In the genomic region with DNA sequence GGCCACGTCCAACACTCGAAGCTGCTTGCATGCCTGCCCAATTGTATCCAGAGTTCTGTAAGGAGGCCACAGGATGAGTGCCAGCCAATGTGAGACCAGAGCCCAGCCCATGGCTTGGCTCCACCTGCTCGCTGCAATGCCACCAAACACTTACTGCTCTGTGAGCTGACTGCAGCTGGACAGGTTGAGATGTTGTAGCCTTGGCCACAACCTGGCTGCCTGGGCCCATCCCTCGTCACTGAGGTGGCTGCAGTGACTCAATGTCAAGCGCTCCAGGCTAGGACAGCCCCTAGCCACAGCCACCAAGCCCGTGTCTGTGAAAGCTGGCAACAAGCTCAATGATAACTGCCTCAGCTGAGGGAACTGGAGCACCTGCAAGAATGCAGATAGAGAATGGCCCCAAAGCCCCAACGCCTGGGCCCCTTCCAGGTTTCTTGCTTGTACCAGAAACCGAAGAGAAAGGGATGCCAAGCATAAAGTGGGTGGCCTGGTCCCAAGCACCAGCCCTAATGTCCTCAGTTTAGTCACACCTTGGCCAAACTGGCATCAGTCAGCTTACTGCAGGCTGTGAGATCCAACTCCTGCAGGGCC, we compare ENCODE assay signal across 19 mouse cellular contexts. TPM values are rescaled to one million over a fixed set of nuclear protein-coding genes. Genes with fewer than 3 reads are reported as not detected.
A peak's percentile ranks its signal among the peaks of the same experiment; 100 is the strongest.
DNase-seq lines count a peak whose midpoint lies in the region; ATAC-seq and TF ChIP-seq lines count a peak whose summit lies in the region.
"Had no signal": no experiment of that assay in that cellular context is flagged by ENCODE, and none has a peak within 500 bp of the region (broad histone marks: within the 10 kb centered on the region; RNA-seq: fewer than 3 reads in every experiment).

No protein-coding gene starts in this region.

- 0 out of 2 replicates have a peak overlapping the region, but pooled peaks have one; percentile 24 for H3K27ac ChIP-seq in heart, embryonic 13.5 days (replicated peaks)
- peak overlapping the region; percentile 26; the same call in 1 of the 2 replicates for H3K27ac ChIP-seq in MEL (ENCODE audit: control insufficient read depth, low read depth, low read length)
- H3K27ac ChIP-seq in liver, embryonic 11.5 days (ENCODE audit: low read depth, low read length), result peak overlapping the region; percentile 65
- H3K27ac ChIP-seq in thymus, adult 2 months (ENCODE audit: control insufficient read depth, insufficient read depth, low read length), result no peak overlapping the region
- H3K27ac ChIP-seq: embryonic facial prominence, embryonic 13.5 days; forebrain, embryonic 12.5 days; hindbrain, embryonic 13.5 days; limb, embryonic 15.5 days had no signal

- no peaks in the 10 kb centered on the region for H3K9me3 ChIP-seq in heart, embryonic 13.5 days
- H3K9me3 ChIP-seq in MEL (replicated peaks; ENCODE audit: insufficient read depth, low read length), result no peaks in the 10 kb centered on the region
- no peaks in the 10 kb centered on the region for H3K9me3 ChIP-seq in liver, embryonic 11.5 days (ENCODE audit: control insufficient read depth, low read length)
- H3K9me3 ChIP-seq: embryonic facial prominence, embryonic 13.5 days; forebrain, embryonic 12.5 days; G1E; hindbrain, embryonic 13.5 days; limb, embryonic 15.5 days had no signal

- no peaks in the 10 kb centered on the region for H3K27me3 ChIP-seq in heart, embryonic 13.5 days (replicated peaks)
- H3K27me3 ChIP-seq in MEL (ENCODE audit: control insufficient read depth in 1 of 2, insufficient read depth in 2 of 2, low read length in 2 of 2), result no peaks in the 10 kb centered on the region
- no peaks in the 10 kb centered on the region for H3K27me3 ChIP-seq in liver, embryonic 11.5 days (replicated peaks; ENCODE audit: control insufficient read depth, insufficient read depth, low read length)
- H3K27me3 ChIP-seq in thymus, adult 2 months (ENCODE audit: control insufficient read depth, insufficient read depth, low read length), result no peaks in the 10 kb centered on the region
- H3K27me3 ChIP-seq: embryonic facial prominence, embryonic 13.5 days; forebrain, embryonic 12.5 days; hindbrain, embryonic 13.5 days; limb, embryonic 15.5 days had no signal

- no peaks in the 10 kb centered on the region for H3K79me2 ChIP-seq in MEL (ENCODE audit: control insufficient read depth, insufficient read depth, low read length, poor library complexity)

- no peak overlapping the region for H3K4me2 ChIP-seq in heart, embryonic 13.5 days
- peak overlapping the region; percentile 50 for H3K4me2 ChIP-seq in liver, embryonic 11.5 days
- H3K4me2 ChIP-seq: embryonic facial prominence, embryonic 13.5 days; forebrain, embryonic 12.5 days; hindbrain, embryonic 13.5 days; limb, embryonic 15.5 days had no signal

- no peak for TF ChIP-seq POLR2A in MEL (IDR thresholded peaks at IDR 0.05; ENCODE audit: control insufficient read depth in 1 of 2, insufficient read depth in 1 of 2, low read depth in 1 of 2, low read length in 2 of 2, poor library complexity in 1 of 2)
- no peak for TF ChIP-seq POLR2A in thymus, adult 2 months (IDR thresholded peaks at IDR 0.05; ENCODE audit: control insufficient read depth, extremely low read depth, insufficient read depth, low read length, poor library complexity)

- TF ChIP-seq RAD21 in MEL (IDR thresholded peaks at IDR 0.05; ENCODE audit: low read depth, low read length), result no peak

- TF ChIP-seq CTCF in MEL (IDR thresholded peaks at IDR 0.05 in 2 of 3, conservative IDR thresholded peaks at IDR 0.05 in 1 of 3; ENCODE audit: control insufficient read depth in 1 of 3, insufficient read depth in 1 of 3, low read depth in 2 of 3, low read length in 3 of 3, poor library complexity in 1 of 3, severe bottlenecking in 1 of 3), result no peak
- no peak for TF ChIP-seq CTCF in thymus, adult 2 months (IDR thresholded peaks at IDR 0.05; ENCODE audit: borderline replicate concordance, control insufficient read depth, extremely low read depth, insufficient read depth, low read length, poor library complexity)

- H3K4me3 ChIP-seq in heart, embryonic 13.5 days, result no peak overlapping the region
- no peak overlapping the region for H3K4me3 ChIP-seq in MEL (ENCODE audit: control insufficient read depth in 1 of 2, insufficient read depth in 1 of 2, low read depth in 2 of 2, low read length in 2 of 2)
- H3K4me3 ChIP-seq in liver, embryonic 11.5 days (ENCODE audit: low read depth, low read length), result no peak overlapping the region
- no peak overlapping the region for H3K4me3 ChIP-seq in thymus, adult 2 months (ENCODE audit: control insufficient read depth, insufficient read depth, low read length)
- H3K4me3 ChIP-seq: embryonic facial prominence, embryonic 13.5 days; forebrain, embryonic 12.5 days; hindbrain, embryonic 13.5 days; limb, embryonic 15.5 days had no signal

- intact Hi-C loops in heart, postnatal 36 days (cut with DNase I), result no loop called here

- peak; percentile 60 to 80 for TF ChIP-seq EP300 in MEL (IDR thresholded peaks at IDR 0.05; ENCODE audit: low read depth in 1 of 2, low read length in 2 of 2)

- peaks cover 39% of the 10 kb centered on the region for H3K4me1 ChIP-seq in heart, embryonic 13.5 days
- peaks cover 22 to 28% of the 10 kb centered on the region in 2 experiments for H3K4me1 ChIP-seq in MEL (ENCODE audit: control insufficient read depth in 1 of 2, insufficient read depth in 2 of 2, low read length in 2 of 2)
- peaks cover 29% of the 10 kb centered on the region for H3K4me1 ChIP-seq in liver, embryonic 11.5 days (replicated peaks; ENCODE audit: control insufficient read depth, insufficient read depth, low read length)
- no peaks in the 10 kb centered on the region for H3K4me1 ChIP-seq in thymus, adult 2 months (replicated peaks; ENCODE audit: control insufficient read depth, insufficient read depth, low read length)
- H3K4me1 ChIP-seq: embryonic facial prominence, embryonic 13.5 days; forebrain, embryonic 12.5 days; hindbrain, embryonic 13.5 days; limb, embryonic 15.5 days had no signal

- ATAC-seq in heart, embryonic 13.5 days (ENCODE audit: extremely low read depth, insufficient number of reproducible peaks, low FRiP score, low TSS enrichment), result no peak
- peak; percentile 78 for ATAC-seq in liver, embryonic 11.5 days (replicated peaks; ENCODE audit: low FRiP score)
- ATAC-seq: intestine, postnatal 0 days had no signal

- WGBS in heart, embryonic 13.5 days, result 75% methylated on average over 8 of the region's 8 CpGs
- WGBS in liver, embryonic 11.5 days, result 71% methylated on average over 8 of the region's 8 CpGs
- 95% methylated on average over 8 of the region's 8 CpGs for WGBS in thymus, adult 2 months

- no peak for DNase-seq in heart, postnatal 36 days
- DNase-seq in MEL (ENCODE audit: low read depth, low spot score), result peak; percentile 70
- DNase-seq in cerebellum, adult 9-10 months, result peak; percentile 74
- no peak for DNase-seq in liver, embryonic 11.5 days (ENCODE audit: low spot score)
- DNase-seq in thymus, adult 2 months, result no peak
- no peak for DNase-seq in gastrocnemius, postnatal 10 days
- DNase-seq in right cerebral cortex, adult 18-20 months, result no peak
- DNase-seq: adrenal gland, adult 8-10 months; kidney, postnatal 14 days; layer of hippocampus, adult 9-11 months; lung, postnatal 36 days; retina, postnatal 1 day had no signal

- peaks cover 95% of the 10 kb centered on the region for H3K36me3 ChIP-seq in heart, embryonic 13.5 days
- peaks cover 0 to 24% of the 10 kb centered on the region in 2 experiments; a peak in 2 of 4 replicates for H3K36me3 ChIP-seq in MEL (ENCODE audit: control insufficient read depth in 1 of 2, insufficient read depth in 2 of 2, low read length in 2 of 2)
- H3K36me3 ChIP-seq in liver, embryonic 11.5 days (ENCODE audit: control insufficient read depth, insufficient read depth, low read length), result peaks cover 32% of the 10 kb centered on the region
- H3K36me3 ChIP-seq in thymus, adult 2 months (ENCODE audit: control insufficient read depth, insufficient read depth, low read length), result no peaks in the 10 kb centered on the region

- H3K9ac ChIP-seq in heart, embryonic 13.5 days, result no peak overlapping the region
- peak overlapping the region; percentile 12; the same call in 1 of the 2 replicates for H3K9ac ChIP-seq in MEL (ENCODE audit: control insufficient read depth, low read depth, low read length, poor library complexity, severe bottlenecking)
- H3K9ac ChIP-seq in liver, embryonic 11.5 days (ENCODE audit: low read depth, low read length), result peak overlapping the region; percentile 47; the same call in 1 of the 2 replicates
- H3K9ac ChIP-seq: embryonic facial prominence, embryonic 13.5 days; hindbrain, embryonic 13.5 days; limb, embryonic 15.5 days had no signal

RNA-seq across cellular contexts. Expression of a gene that starts 7.6 kb away (rescaled TPM):
- polyA plus RNA-seq in heart, embryonic 13.5 days (2015; fragmentation: Nextera tagmentation; extraction: Ambion mirVana), result 2.3 and 2.6 TPM in 2 replicates
- total RNA-seq in heart, postnatal 36 days (2021), result 1 to 10 TPM; 1.2 to 1.3 TPM
- 1.0 and 1.3 TPM in 2 replicates for total RNA-seq in MEL (2012; rRNA removed)
- 1 to 10 TPM in 1 of 2 experiments, not detected in 1; 2.9 TPM for polyA plus RNA-seq in MEL (2012; ENCODE audit: insufficient read depth in 1 of 2, insufficient read length in 2 of 2, low read depth in 1 of 2, low replicate concordance in 2 of 2, missing spikeins in 1 of 2)
- 2.6 and 3.0 TPM in 2 replicates for polyA plus RNA-seq in liver, embryonic 11.5 days (2014; fragmentation: Nextera tagmentation; extraction: Ambion mirVana)
- 28.9 and 39.1 TPM in 2 replicates for polyA plus RNA-seq in thymus, adult 2 months (2012; rRNA removed)
- total RNA-seq in gastrocnemius, postnatal 10 days (2021), result under 1 TPM; 0.77 to 0.80 TPM

RNA-seq across cellular contexts. Expression of a gene that starts 13.1 kb away (rescaled TPM):
- polyA plus RNA-seq in heart, embryonic 13.5 days (2015; fragmentation: Nextera tagmentation; extraction: Ambion mirVana), result 0.96 and 1.2 TPM in 2 replicates
- total RNA-seq in heart, postnatal 36 days (2021), result 1 to 10 TPM; 1.2 to 1.3 TPM
- 2.6 and 3.2 TPM in 2 replicates for total RNA-seq in MEL (2012; rRNA removed)
- polyA plus RNA-seq in MEL (2012; ENCODE audit: insufficient read depth in 1 of 2, insufficient read length in 2 of 2, low read depth in 1 of 2, low replicate concordance in 2 of 2, missing spikeins in 1 of 2), result 1 to 10 TPM in 1 of 2 experiments, not detected in 1; 6.1 TPM
- polyA plus RNA-seq in liver, embryonic 11.5 days (2014; fragmentation: Nextera tagmentation; extraction: Ambion mirVana), result 5.7 and 6.2 TPM in 2 replicates
- polyA plus RNA-seq in thymus, adult 2 months (2012; rRNA removed), result 13.1 and 15.1 TPM in 2 replicates
- 1 to 10 TPM; 1.5 to 2.4 TPM for total RNA-seq in gastrocnemius, postnatal 10 days (2021)

RNA-seq across cellular contexts. Expression of a gene that starts 13.2 kb away (rescaled TPM):
- polyA plus RNA-seq in heart, embryonic 13.5 days (2015; fragmentation: Nextera tagmentation; extraction: Ambion mirVana), result 75.9 and 92.9 TPM in 2 replicates
- total RNA-seq in heart, postnatal 36 days (2021), result 10 to 100 TPM; 22.1 to 24.0 TPM
- total RNA-seq in MEL (2012; rRNA removed), result 123 and 149 TPM in 2 replicates
- 10 to 100 TPM in 1 of 2 experiments, not detected in 1; 94.5 TPM for polyA plus RNA-seq in MEL (2012; ENCODE audit: insufficient read depth in 1 of 2, insufficient read length in 2 of 2, low read depth in 1 of 2, low replicate concordance in 2 of 2, missing spikeins in 1 of 2)
- polyA plus RNA-seq in liver, embryonic 11.5 days (2014; fragmentation: Nextera tagmentation; extraction: Ambion mirVana), result 138 and 142 TPM in 2 replicates
- polyA plus RNA-seq in thymus, adult 2 months (2012; rRNA removed), result 137 and 194 TPM in 2 replicates
- total RNA-seq in gastrocnemius, postnatal 10 days (2021), result 10 to 100 TPM; 23.6 to 27.1 TPM

RNA-seq across cellular contexts. Expression of a gene that starts 15.5 kb away (rescaled TPM):
- polyA plus RNA-seq in heart, embryonic 13.5 days (2015; fragmentation: Nextera tagmentation; extraction: Ambion mirVana), result 58.7 and 59.3 TPM in 2 replicates
- total RNA-seq in heart, postnatal 36 days (2021), result 10 to 100 TPM; 18.9 to 20.0 TPM
- 95.9 and 98.5 TPM in 2 replicates for total RNA-seq in MEL (2012; rRNA removed)
- 100 to 1,000 TPM in 1 of 2 experiments, 10 to 100 TPM in 1; 97.9 to 313 TPM for polyA plus RNA-seq in MEL (2012; ENCODE audit: insufficient read depth in 1 of 2, insufficient read length in 2 of 2, low read depth in 1 of 2, low replicate concordance in 2 of 2, missing spikeins in 1 of 2)
- polyA plus RNA-seq in liver, embryonic 11.5 days (2014; fragmentation: Nextera tagmentation; extraction: Ambion mirVana), result 266 and 301 TPM in 2 replicates
- 474 and 475 TPM in 2 replicates for polyA plus RNA-seq in thymus, adult 2 months (2012; rRNA removed)
- 10 to 100 TPM; 18.7 to 22.3 TPM for total RNA-seq in gastrocnemius, postnatal 10 days (2021)

RNA-seq across cellular contexts. Expression of a gene that starts 17.1 kb away (rescaled TPM):
- 15.5 and 15.9 TPM in 2 replicates for polyA plus RNA-seq in heart, embryonic 13.5 days (2015; fragmentation: Nextera tagmentation; extraction: Ambion mirVana)
- 1 to 10 TPM; 6.4 to 7.7 TPM for total RNA-seq in heart, postnatal 36 days (2021)
- total RNA-seq in MEL (2012; rRNA removed), result 0.56 and 0.69 TPM in 2 replicates
- 1 to 10 TPM in 1 of 2 experiments, not detected in 1; 2.0 TPM for polyA plus RNA-seq in MEL (2012; ENCODE audit: insufficient read depth in 1 of 2, insufficient read length in 2 of 2, low read depth in 1 of 2, low replicate concordance in 2 of 2, missing spikeins in 1 of 2)
- 13.7 and 19.6 TPM in 2 replicates for polyA plus RNA-seq in liver, embryonic 11.5 days (2014; fragmentation: Nextera tagmentation; extraction: Ambion mirVana)
- polyA plus RNA-seq in thymus, adult 2 months (2012; rRNA removed), result 10.6 and 12.7 TPM in 2 replicates
- 1 to 10 TPM; 3.9 to 9.1 TPM for total RNA-seq in gastrocnemius, postnatal 10 days (2021)

Comparison
In these comparisons a context has a peak if more than half of its experiments do, and no peak if none do; other contexts are left out.
1. DNase-seq: peak in MEL (single experiment) and cerebellum, adult 9-10 months (single experiment); none in heart, postnatal 36 days (0 of 2), liver, embryonic 11.5 days (single experiment), thymus, adult 2 months (single experiment), gastrocnemius, postnatal 10 days (single experiment) and right cerebral cortex, adult 18-20 months (single experiment).